Mouse (Mus musculus) hindlimb bud, embryonic 11.5 days (tissue): ENCODE results near the gene Hist1h4h.
A peak's percentile ranks its signal among the peaks of the same experiment; 100 is the strongest.

Experiments
- DNase-seq: peaks from one replicate; pipeline ENCODE4 v3.0.0-alpha.2; 2012; ENCODE audit warnings: low read depth, low spot score; ENCODE audit errors: extremely low spot score

Hist1h4h gene

DNA sequence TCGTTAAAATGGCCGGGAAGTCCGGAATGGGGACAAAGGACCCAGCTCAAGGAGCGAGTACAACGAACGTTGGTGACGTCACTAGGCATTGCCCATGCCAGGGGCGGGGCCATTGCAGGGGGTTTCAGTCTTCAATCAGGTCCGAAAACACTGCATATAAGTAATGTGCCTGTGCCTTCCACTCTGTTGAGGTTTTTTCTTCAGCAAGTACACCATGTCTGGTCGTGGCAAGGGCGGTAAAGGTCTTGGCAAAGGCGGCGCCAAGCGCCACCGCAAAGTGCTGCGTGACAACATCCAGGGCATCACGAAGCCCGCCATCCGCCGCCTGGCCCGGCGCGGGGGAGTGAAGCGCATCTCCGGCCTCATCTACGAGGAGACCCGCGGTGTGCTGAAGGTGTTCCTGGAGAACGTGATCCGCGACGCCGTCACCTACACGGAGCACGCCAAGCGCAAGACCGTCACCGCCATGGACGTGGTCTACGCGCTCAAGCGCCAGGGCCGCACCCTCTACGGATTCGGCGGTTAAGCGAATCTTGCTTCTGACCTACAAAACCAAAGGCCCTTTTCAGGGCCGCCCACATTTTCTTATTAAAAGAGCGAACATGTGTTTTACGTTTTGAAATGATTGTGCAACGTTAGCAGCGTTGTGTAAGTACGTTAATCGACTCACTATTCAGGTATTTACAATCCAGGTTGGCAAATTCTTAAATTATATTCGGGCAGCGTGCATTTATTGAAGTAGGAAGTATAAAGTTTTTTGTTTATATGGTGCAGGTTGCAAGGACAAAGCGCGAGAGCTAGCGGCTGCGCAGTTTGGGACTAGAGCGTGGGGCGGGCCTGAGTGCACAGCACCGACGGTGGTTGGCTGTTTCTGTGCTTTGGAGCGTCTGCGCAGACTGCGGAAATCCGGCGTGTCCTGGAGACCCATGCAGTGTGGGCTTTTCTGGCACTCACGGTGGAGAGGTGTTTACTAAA is at the start of gene Hist1h4h:
Gene Hist1h4h, plus strand, starts transcription at position 150 of the 975 bp plus-strand sequence.
- DNase-seq: peak; percentile 98

DNA sequence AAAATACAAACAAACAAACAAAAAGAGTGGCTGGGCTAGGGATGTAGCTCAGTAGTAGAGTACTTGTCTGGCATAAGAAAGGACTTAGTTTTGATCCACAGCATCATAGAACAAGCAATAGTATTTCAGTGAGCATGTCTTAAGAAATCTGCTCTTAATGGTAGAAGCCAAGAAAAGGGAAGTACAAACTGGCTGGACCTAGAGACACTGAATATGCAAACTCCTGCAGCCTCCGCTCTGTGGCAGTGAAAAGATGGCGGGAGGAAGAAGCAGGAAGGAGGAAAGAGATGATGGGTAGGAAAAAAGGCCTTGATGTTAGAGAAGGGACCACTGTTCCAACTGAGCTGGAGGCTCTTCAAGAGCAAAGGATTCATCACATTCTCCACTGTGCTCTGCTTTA is 47.7 kb upstream of the Hist1h4h start:
- DNase-seq: no peak

DNA sequence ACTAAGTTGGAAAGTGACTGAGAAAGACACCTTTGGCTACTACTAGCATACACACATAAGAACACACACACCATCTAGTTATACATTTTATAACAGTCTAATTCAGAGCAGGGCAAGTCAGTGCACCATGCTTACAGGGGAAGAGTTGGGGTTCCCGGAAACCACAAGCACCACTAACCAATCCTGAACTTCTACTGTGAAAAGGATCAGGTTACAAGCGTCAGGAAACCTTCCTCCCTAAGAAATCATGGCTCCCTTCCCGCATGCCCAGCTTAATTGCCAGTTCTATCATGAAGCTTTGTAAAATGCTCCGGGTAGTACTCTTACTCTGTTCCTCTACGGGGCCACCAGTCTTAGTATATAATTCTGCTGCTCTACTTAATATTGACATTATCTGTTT is 45.6 kb upstream of the Hist1h4h start:
- no peak for DNase-seq

DNA sequence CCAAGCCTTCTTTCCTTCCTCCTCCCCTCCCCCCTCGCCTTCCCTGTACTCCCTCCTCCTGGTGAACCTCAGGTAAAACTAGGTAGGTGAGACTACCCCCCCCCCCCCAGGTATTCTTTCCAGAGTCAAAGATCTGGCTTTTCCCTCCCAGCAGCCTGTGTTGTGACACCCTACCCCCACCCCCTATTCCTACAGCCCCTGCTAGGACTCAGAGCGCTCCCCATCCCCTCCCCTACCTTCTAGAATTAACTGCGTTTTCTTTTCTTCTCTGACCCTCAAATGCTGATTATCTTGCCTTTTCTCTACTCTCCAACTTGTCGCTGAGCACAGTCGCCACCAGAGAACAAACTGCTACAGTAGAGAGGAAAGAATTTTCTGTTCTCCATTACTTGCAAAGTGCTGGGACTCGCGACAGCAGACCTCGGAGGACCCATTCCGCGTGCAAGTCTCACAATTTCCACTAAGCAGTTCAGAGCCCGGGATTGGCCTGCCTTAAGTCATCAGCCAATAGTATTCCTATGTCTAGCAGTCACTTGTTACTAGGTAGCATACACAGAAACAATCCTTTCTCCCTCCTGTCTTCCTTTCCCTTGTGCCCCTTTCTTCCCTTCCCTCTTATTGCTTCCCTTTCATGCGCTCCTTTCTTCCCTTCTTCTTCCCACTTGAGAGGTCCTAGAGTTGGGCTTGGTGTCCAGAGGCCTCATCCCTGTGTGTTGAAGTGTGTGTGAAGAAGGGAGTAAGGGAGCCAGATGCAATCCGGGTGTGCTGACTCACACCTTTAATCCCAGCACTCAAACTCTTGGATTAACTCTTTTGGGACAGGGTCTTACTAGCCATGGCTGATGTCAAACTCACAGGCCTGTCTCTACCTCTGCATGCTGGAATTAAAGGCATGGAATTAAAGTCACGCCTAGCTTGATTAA is 42.2 kb upstream of the Hist1h4h start, which contains the start of gene Btn2a2:
Gene Btn2a2, minus strand, starts transcription at position 458 of the 923 bp plus-strand sequence.
- DNase-seq: peak; percentile 81

DNA sequence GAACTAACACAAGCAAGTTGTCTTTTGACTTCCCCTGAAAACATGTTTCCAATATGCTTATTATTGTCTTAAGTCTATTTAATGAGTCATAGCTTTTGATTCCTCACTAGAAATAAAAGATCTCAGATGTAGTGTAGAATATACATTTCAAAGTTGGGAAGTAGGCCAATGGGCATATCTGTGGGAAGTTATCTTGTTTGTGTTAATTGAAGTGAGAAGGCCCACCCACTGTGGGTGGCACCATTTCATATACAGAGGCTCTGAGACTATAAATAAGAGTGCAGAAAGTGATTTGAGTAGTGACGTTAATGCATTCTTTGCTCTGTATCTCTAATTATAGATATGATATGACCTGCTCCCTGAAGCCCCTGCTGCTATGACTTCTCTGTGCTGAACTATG is 40.0 kb upstream of the Hist1h4h start:
- no peak for DNase-seq

DNA sequence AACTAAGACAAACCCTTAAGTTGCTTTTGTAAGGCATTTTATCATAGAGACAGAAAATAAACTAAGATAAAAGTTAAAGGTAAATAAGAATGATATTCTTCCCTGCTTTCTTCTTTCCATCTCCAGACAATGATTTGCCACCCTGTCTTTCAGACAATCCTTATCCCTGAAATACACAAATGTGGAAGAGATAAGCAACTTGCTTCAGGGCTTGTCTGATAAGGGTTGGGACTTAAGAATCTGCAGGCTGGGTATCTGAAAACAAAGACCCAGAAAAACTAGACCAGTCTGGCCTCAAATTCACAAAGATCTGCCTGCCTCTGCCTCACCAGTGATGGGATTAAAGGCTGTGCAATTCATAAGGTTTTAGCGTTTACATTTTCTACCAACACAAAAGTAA is 39.6 kb upstream of the Hist1h4h start:
- no peak for DNase-seq

DNA sequence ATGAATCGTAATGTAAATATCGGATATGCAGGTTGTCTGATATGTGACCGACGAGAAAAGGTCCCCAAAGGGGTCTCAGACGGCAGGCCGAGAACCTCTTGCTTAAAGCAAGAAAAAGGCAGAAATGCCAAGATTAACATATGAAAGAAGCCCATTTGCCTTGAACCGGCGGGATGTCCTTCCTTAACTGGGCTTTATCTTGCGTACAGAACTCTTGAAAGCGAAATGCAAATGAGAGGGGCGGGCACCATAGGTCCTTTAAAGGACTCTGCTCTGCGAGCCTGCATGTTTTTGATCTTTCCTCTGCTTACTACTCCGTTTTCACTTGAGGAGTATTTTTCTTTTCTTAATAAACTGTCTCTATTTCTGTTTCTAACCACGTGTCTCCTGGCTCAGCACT is 38.9 kb upstream of the Hist1h4h start:
- no peak for DNase-seq

DNA sequence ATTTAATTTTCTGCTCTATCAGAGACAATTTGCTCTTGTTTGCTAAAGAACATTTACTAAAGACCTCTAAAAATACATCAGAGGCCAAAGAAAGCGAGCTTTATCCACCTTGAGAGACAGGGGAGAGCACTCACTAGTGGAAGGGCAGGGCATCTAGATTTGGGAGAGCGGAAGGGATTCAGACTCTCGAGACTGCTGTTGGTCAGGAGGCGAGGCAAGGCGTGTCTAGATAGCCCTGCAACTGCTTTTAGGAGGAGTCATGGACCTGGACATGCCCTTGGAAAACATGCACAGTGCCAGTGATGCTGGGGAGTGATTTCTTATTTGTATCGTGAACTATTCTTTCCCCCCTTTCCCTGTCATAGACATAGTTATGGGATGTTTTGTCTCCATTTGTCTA is 35.3 kb upstream of the Hist1h4h start:
- no peak for DNase-seq

DNA sequence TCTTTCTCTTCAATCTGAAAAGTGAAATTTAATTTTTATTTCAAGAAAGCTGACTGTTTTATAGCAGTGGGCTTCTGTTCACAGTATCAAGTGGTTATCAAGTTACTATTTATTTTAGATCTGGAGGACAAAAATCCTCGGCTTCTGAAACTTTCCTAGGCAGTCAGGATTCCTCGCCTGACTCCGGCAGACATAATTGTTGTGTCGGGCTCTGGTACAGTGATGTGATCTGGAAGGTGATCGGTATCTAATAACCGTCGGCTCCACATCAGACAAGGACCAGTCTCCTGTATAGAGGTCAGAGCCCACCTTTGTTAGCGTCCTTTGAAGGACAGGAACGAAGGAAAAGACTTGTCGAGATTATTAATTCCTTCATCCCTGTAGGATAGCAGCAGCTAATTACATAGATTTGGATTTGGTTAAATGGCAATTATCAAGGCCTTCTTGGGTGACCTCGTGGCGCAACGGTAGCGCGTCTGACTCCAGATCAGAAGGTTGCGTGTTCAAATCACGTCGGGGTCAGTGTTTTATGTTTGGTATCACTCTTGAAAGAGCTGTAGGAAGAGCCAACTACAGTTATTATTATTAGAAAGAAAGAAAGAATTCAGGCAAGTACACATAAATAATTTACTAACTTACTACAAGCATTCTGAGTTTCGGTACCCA is 33.1 kb upstream of the Hist1h4h start:
- DNase-seq: peak; percentile 86

DNA sequence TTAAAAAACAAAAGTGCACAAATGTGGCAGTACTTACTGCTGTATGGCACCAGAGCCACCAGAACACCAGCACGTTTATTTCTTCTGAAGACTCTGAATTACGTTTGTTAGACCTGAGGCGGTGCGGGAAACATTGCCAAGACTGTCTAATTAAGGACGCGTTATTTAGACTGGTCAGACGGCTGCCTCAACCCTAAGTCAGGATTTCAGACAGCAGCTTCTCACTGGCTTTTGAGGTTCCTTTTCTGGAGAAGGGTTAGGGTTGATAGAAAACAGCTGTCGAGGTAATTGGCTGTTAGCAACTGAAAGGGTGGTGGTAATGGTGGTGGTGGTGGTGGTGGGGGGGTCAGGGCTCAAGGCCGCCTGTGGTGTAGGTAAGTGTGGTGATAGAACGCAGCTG is 32.2 kb upstream of the Hist1h4h start:
- no peak for DNase-seq

DNA sequence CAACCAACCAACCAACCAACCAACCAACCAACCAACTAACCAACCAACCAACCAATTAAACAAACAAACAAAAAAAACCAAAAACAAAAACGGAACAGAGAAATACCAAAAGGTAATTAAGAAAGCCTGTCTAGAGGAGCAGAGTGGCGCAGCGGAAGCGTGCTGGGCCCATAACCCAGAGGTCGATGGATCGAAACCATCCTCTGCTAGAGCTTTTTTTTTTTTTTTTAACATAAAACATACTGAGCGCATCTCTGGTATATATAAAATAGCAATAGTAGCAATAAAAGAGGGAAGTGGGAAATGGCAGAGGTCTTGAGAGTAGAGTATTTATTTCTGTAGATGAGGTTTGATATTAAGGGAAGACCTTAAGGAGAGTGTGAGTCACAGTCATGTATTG is 30.9 kb upstream of the Hist1h4h start:
- DNase-seq: no peak

DNA sequence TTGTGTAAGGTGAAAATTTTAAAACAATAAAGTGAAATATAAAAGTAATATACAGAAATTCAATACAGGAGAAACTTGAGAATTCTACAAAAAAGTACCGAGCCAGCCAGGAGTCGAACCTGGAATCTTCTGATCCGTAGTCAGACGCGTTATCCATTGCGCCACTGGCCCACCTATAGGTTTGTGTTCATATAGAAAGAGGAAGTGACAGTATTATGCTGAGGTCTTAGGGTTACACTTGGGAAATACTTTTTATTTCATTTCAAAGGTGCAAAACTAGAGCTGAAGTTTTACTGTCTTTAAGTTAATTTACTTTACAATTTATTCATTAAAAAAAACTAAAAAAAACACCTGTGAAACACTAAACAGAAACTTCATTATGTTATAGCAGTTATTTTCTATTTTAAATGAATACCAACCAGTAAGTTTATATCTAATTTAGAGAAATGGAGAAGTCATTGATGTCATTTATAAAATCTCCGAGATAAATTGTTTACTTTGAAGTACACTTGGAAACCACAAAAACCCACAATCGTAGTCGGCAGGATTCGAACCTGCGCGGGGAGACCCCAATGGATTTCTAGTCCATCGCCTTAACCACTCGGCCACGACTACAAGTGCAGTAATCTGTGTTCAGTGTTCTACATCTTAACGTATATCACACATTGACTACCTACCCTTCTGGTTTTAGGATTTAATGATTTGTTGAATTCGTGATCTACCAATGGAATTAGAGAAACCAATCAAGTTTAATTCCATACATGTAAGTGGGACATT is 30.2 kb upstream of the Hist1h4h start:
- DNase-seq: peak; percentile 89

DNA sequence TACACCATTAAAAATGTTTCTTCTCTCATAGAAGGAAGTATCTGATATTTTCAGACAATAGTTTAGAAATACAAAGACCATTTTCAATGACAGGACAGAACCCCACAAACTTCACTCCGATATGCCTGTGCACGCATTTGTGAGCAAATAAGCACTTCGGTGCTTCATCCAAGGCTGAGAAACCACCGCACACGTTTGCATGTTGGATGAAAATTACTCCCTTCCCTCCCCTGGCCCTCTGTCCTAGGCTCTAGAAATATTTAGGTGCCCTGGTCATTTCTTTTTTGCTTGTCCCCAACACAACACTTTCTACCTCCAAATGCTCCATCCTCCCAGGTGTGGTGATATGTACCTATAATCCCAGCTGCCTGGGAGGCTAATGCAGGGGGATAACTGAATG is 29.3 kb upstream of the Hist1h4h start:
- DNase-seq: no peak

DNA sequence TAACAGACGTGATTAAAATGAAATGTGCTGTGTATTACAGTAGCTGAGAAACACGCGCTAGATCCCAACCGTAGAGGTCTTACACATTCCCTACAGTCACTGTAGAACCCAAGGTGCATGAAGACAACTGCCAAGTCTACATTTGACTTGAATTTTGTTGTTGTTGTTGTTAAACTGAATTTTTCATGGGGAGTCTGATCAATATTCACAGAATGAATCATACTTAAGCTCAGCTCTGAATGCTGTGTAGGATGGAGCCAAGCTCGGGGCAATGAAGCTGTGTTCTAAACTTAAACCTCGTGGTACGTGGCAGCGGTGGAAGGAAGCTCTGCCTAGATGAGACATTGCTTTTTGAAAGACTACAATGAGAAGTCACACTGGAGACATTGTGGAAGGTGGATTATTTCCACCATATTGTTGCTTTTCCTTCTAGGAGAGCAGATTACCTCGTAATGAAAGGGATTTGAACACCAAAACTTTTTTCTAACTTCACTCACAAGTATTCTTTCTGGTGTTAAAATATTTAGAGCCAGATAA is 28.8 kb upstream of the Hist1h4h start:
- no peak for DNase-seq

DNA sequence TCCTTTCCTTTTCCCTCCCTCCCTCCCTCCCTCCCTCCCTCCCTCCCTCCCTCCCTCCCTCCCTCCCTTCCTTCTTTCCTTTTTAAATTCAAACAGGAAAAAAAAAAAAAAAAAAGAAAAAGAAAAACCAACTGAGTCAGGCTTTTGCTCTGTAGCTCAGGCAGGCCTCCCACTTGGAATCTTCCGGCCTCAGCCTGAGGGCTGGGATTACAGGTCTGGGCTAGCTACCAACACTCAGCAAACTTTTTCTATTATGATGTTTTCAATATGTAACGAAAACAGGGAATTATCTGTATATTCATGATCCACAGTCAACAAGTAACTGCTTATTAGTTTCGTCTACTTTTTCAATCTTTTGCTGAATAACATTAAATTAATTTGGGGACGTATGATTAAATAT is 27.9 kb upstream of the Hist1h4h start:
- no peak for DNase-seq

DNA sequence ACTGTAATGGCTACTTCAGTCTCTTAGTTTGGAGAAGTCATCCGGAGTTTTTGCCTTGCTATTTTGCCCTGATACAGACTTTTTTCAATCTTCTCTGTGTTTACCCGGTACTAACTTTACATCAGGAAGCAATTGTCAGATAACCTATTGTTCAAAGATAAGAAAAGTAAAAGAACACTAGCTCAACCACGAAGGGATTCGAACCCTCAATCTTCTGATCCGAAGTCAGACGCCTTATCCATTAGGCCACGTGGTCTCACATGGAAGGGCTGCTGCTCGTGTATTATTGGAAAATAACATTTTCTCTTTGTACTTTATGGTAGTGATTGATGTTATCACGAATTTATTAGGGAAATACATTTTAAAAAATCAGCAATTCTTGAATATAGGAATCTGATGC is 27.1 kb upstream of the Hist1h4h start:
- DNase-seq: no peak

DNA sequence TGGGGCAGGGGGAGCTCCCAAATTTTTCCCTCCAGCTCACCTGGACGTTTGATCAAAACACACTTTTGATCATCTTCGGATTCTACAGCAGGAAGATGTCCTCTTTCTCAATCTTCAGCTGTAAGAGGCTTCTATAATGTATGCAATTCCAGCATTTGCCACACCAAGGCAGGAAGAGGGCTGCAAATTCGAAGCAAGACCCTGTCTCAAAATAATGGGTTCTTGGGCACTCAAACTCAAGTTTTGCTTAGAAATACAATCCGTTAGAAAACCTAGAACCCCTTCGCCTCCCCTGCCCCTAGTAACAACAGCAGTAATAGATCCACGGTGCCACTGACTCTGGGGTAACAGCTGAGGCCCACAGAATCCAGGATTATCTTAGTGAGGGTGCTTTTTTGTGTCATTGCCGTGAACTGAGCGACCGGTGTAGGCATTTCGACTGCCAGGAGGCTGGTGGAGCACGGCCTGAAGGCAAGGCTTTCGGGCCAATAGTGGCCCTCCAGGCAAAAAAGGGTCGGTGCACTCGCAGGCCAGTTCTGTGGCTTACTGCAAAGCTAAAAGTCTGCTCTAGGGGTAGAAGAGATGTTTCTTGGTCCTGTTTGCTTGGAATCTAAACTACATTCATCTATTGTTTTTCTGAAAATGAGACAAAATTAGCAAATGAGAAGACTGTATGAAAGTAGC is 25.0 kb upstream of the Hist1h4h start:
- no peak for DNase-seq

DNA sequence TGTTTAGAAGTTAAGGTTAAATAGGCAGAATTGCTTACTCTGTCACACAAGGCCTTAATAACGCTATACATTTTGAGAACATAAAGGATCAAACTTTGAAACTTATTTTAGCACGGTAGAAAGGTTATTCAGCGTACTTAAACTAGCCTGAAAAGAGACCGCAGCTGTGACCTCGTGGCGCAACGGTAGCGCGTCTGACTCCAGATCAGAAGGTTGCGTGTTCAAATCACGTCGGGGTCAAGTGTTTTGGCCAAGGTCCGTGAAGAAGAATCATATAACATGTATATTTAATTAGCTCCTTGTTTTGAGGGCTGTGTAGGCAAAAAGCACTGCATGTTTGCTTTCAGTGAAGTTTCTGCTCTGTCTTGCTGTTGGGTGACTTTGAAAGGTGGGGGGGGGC is 24.5 kb upstream of the Hist1h4h start:
- peak; percentile 87 for DNase-seq

DNA sequence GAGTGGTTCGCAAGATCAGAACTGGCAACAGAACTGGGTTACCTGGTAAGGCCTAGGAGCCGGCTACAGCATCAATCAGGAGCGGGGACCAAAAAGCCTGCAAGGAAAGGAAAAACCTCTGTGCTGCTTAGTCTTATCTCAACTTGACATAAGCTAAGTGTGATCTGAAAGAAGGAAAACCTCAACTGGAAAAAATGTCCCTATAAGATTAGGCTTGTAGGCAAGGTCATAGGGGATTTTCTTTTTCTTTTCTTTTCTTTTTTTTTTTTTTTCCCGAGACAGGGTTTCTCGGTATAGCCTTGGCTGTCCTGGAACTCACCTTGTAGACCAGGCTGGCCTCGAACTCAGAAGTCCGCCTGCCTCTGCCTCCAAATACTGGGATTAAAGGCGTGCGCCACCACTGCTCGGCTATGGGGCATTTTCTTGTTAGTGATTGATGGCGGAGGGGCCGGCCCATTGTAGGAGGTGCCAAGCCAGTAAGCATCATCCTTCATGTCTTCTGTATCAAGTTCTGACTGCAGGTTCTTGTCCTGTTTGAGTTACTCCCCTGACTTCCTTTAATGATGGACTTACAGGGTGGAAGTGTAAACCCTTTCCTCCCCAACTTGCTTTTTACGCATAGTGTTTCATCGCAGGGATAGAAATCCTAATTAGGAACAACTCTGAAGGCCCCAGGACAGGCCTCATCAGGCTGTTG is 23.9 kb upstream of the Hist1h4h start:
- no peak for DNase-seq
